Mouse (Mus musculus): ENCODE data around the gene Gramd4. TPM values are rescaled to one million over a fixed set of nuclear protein-coding genes. Genes with fewer than 3 reads are reported as not detected.

Gramd4 gene
- total RNA-seq, 1 experiment: 24.5 TPM

GRCm38 (mm10) chr15:86021301-86021700 is 36.2 kb upstream of the Gramd4 start:
- no peak overlapping the region for H3K9ac ChIP-seq (ENCODE audit: insufficient read depth, low read depth, low read length, poor library complexity, severe bottlenecking)
- no peak overlapping the region for H3K4me3 ChIP-seq (ENCODE audit: insufficient read depth in 1 of 2, low read depth in 1 of 2, low read length in 2 of 2, poor library complexity in 1 of 2, severe bottlenecking in 1 of 2)
- in situ Hi-C loops (cut with MboI; ENCODE audit: low sequenced_read_pairs in 2 of 2, unreplicated experiment in 2 of 2): no loop called here

GRCm38 (mm10) chr15:86021971-86022370 is 35.5 kb upstream of the Gramd4 start:
- Histone ChIP-seq H3K36me3 (ENCODE audit: control insufficient read depth, insufficient read depth, low read length, poor library complexity, severe bottlenecking) (no peaks in the 10 kb centered on the region; the same call in 1 of the 2 replicates), H3K4me1 (ENCODE audit: control insufficient read depth in 2 of 2, insufficient read depth in 2 of 2, low read length in 2 of 2, poor library complexity in 1 of 2) (peaks cover 0 to 11% of the 10 kb centered on the region in 2 experiments; a peak in 2 of 4 replicates), H3K27ac (ENCODE audit: insufficient read depth, low read depth, low read length, poor library complexity, severe bottlenecking) (no peak overlapping the region), H3K4me3 (ENCODE audit: insufficient read depth in 1 of 2, low read depth in 1 of 2, low read length in 2 of 2, poor library complexity in 1 of 2, severe bottlenecking in 1 of 2) (no peak overlapping the region), H3K9ac (ENCODE audit: insufficient read depth, low read depth, low read length, poor library complexity, severe bottlenecking) (no peak overlapping the region), H3K9me3 (ENCODE audit: control insufficient read depth, insufficient read depth, low read depth, low read length) (no peaks in the 10 kb centered on the region)
- TF ChIP-seq ZNF384 (IDR thresholded peaks at IDR 0.05; ENCODE audit: low read depth, low read length) (no peak), HCFC1 (IDR thresholded peaks at IDR 0.05; ENCODE audit: borderline replicate concordance, insufficient read depth, low read length) (no peak), MAFK (IDR thresholded peaks at IDR 0.05; ENCODE audit: insufficient read depth, low read depth, low read length) (no peak)
- in situ Hi-C loops (cut with MboI; ENCODE audit: low sequenced_read_pairs in 2 of 2, unreplicated experiment in 2 of 2): no loop called here
- no peak for DNase-seq (ENCODE audit: low read depth, low spot score)

More at GRCm38 (mm10) chr15:86021301-86021700, 36.2 kb upstream of the Gramd4 start:
- DNase-seq (ENCODE audit: low read depth, low spot score): no peak
- no peaks in the 10 kb centered on the region for H3K9me3 ChIP-seq (ENCODE audit: control insufficient read depth, insufficient read depth, low read depth, low read length)
- H3K36me3 ChIP-seq (ENCODE audit: control insufficient read depth, insufficient read depth, low read length, poor library complexity, severe bottlenecking): no peaks in the 10 kb centered on the region; the same call in 1 of the 2 replicates
- peaks cover 0 to 16% of the 10 kb centered on the region in 2 experiments; a peak in 2 of 4 replicates for H3K4me1 ChIP-seq (ENCODE audit: control insufficient read depth in 2 of 2, insufficient read depth in 2 of 2, low read length in 2 of 2, poor library complexity in 1 of 2)
- TF ChIP-seq HCFC1 (IDR thresholded peaks at IDR 0.05; ENCODE audit: borderline replicate concordance, insufficient read depth, low read length): no peak
- TF ChIP-seq ZC3H11A (IDR thresholded peaks at IDR 0.05; ENCODE audit: borderline replicate concordance, low read depth, low read length): no peak
- no peak for TF ChIP-seq ZNF384 (IDR thresholded peaks at IDR 0.05; ENCODE audit: low read depth, low read length)
- TF ChIP-seq CHD2 (IDR thresholded peaks at IDR 0.05; ENCODE audit: low read depth, low read length): no peak
- TF ChIP-seq MAFK (IDR thresholded peaks at IDR 0.05; ENCODE audit: insufficient read depth, low read depth, low read length): no peak
- no peak overlapping the region for H3K27ac ChIP-seq (ENCODE audit: insufficient read depth, low read depth, low read length, poor library complexity, severe bottlenecking)

- no peak for DNase-seq (ENCODE audit: low read depth, low spot score)
- Histone ChIP-seq H3K4me3 (ENCODE audit: insufficient read depth in 1 of 2, low read depth in 1 of 2, low read length in 2 of 2, poor library complexity in 1 of 2, severe bottlenecking in 1 of 2) (no peak overlapping the region), H3K9ac (ENCODE audit: insufficient read depth, low read depth, low read length, poor library complexity, severe bottlenecking) (no peak overlapping the region), H3K4me1 (ENCODE audit: control insufficient read depth in 2 of 2, insufficient read depth in 2 of 2, low read length in 2 of 2, poor library complexity in 1 of 2) (peaks cover 0 to 26% of the 10 kb centered on the region in 2 experiments; a peak in 1 of 4 replicates), H3K9me3 (ENCODE audit: control insufficient read depth, insufficient read depth, low read depth, low read length) (no peaks in the 10 kb centered on the region), H3K27ac (ENCODE audit: insufficient read depth, low read depth, low read length, poor library complexity, severe bottlenecking) (no peak overlapping the region), H3K36me3 (ENCODE audit: control insufficient read depth, insufficient read depth, low read length, poor library complexity, severe bottlenecking) (peaks cover 7% of the 10 kb centered on the region; the same call in 1 of the 2 replicates)
- no peak for TF ChIP-seq ZC3H11A (IDR thresholded peaks at IDR 0.05; ENCODE audit: borderline replicate concordance, low read depth, low read length)
- no peak for TF ChIP-seq HCFC1 (IDR thresholded peaks at IDR 0.05; ENCODE audit: borderline replicate concordance, insufficient read depth, low read length)
- TF ChIP-seq MAFK (IDR thresholded peaks at IDR 0.05; ENCODE audit: insufficient read depth, low read depth, low read length): no peak
- TF ChIP-seq CHD2 (IDR thresholded peaks at IDR 0.05; ENCODE audit: low read depth, low read length): no peak
- TF ChIP-seq ZNF384 (IDR thresholded peaks at IDR 0.05; ENCODE audit: low read depth, low read length): no peak
- in situ Hi-C loops (cut with MboI; ENCODE audit: low sequenced_read_pairs in 2 of 2, unreplicated experiment in 2 of 2): no loop called here
These were observed 29.6 kb upstream of the Gramd4 start for GRCm38 (mm10) chr15:86027871-86028270.

- in situ Hi-C loops (cut with MboI; ENCODE audit: low sequenced_read_pairs in 2 of 2, unreplicated experiment in 2 of 2): loop anchor here in 1 of 2 experiments (10.0 kb wide), 1 partner anchor 115 kb away; no protein-coding TSS in a partner anchor
- Histone ChIP-seq H3K4me1 (ENCODE audit: control insufficient read depth in 2 of 2, insufficient read depth in 2 of 2, low read length in 2 of 2, poor library complexity in 1 of 2) (peaks cover 0 to 22% of the 10 kb centered on the region in 2 experiments; a peak in 1 of 4 replicates), H3K9ac (ENCODE audit: insufficient read depth, low read depth, low read length, poor library complexity, severe bottlenecking) (no peak overlapping the region), H3K9me3 (ENCODE audit: control insufficient read depth, insufficient read depth, low read depth, low read length) (no peaks in the 10 kb centered on the region), H3K36me3 (ENCODE audit: control insufficient read depth, insufficient read depth, low read length, poor library complexity, severe bottlenecking) (peaks cover 7% of the 10 kb centered on the region; the same call in 1 of the 2 replicates), H3K27ac (ENCODE audit: insufficient read depth, low read depth, low read length, poor library complexity, severe bottlenecking) (no peak overlapping the region), H3K4me3 (ENCODE audit: insufficient read depth in 1 of 2, low read depth in 1 of 2, low read length in 2 of 2, poor library complexity in 1 of 2, severe bottlenecking in 1 of 2) (peak overlapping the region in 1 of 2 experiments; percentile 21; a peak in 1 of 4 replicates)
- TF ChIP-seq CHD2 (IDR thresholded peaks at IDR 0.05; ENCODE audit: low read depth, low read length): no peak
- no peak for TF ChIP-seq MAFK (IDR thresholded peaks at IDR 0.05; ENCODE audit: insufficient read depth, low read depth, low read length)
- no peak for TF ChIP-seq ZC3H11A (IDR thresholded peaks at IDR 0.05; ENCODE audit: borderline replicate concordance, low read depth, low read length)
- TF ChIP-seq HCFC1 (IDR thresholded peaks at IDR 0.05; ENCODE audit: borderline replicate concordance, insufficient read depth, low read length): no peak
- no peak for TF ChIP-seq ZNF384 (IDR thresholded peaks at IDR 0.05; ENCODE audit: low read depth, low read length)
- DNase-seq (ENCODE audit: low read depth, low spot score): no peak
These were observed 27.5 kb upstream of the Gramd4 start for GRCm38 (mm10) chr15:86029981-86030380.

All from ES-E14 (cell line).